Mouse (Mus musculus): ENCODE results near the gene Arhgap15.

Gene Arhgap15

GRCm38 (mm10) chr2:43939196-43939595 lies 190.6 kb downstream of the Arhgap15 start:
- DNase-seq, result no peak

- DNase-seq, result no peak
Observed at GRCm38 (mm10) chr2:43945679-43946078, 197.1 kb downstream of the Arhgap15 start.

GRCm38 (mm10) chr2:43949775-43950492 lies 201.3 kb downstream of the Arhgap15 start:
- DNase-seq, result peak; percentile 10

GRCm38 (mm10) chr2:43950741-43951140 lies 202.1 kb downstream of the Arhgap15 start:
- no peak for DNase-seq

GRCm38 (mm10) chr2:43959189-43959588 lies 210.6 kb downstream of the Arhgap15 start:
- no peak for DNase-seq

GRCm38 (mm10) chr2:43962466-43962865 lies 213.8 kb downstream of the Arhgap15 start:
- DNase-seq, result no peak

- DNase-seq, result no peak
Observed at GRCm38 (mm10) chr2:43968581-43968980, 220.0 kb downstream of the Arhgap15 start.

GRCm38 (mm10) chr2:43977732-43978131 lies 229.1 kb downstream of the Arhgap15 start:
- no peak for DNase-seq

GRCm38 (mm10) chr2:43978177-43979013 lies 229.8 kb downstream of the Arhgap15 start:
- no peak for DNase-seq

- DNase-seq, result no peak
Observed at GRCm38 (mm10) chr2:43986066-43986465, 237.4 kb downstream of the Arhgap15 start.

- DNase-seq, result peak; percentile 8
Observed at GRCm38 (mm10) chr2:43987919-43988318, 239.3 kb downstream of the Arhgap15 start.

- DNase-seq, result peak; percentile 99
Observed at GRCm38 (mm10) chr2:43989850-43990249, 241.2 kb downstream of the Arhgap15 start.

- no peak for DNase-seq
Observed at GRCm38 (mm10) chr2:43992510-43992909, 243.9 kb downstream of the Arhgap15 start.

GRCm38 (mm10) chr2:44002454-44002853 lies 253.8 kb downstream of the Arhgap15 start:
- no peak for DNase-seq

GRCm38 (mm10) chr2:44010249-44010648 lies 261.6 kb downstream of the Arhgap15 start:
- no peak for DNase-seq

GRCm38 (mm10) chr2:44013388-44013787 lies 264.8 kb downstream of the Arhgap15 start:
- DNase-seq, result no peak

- DNase-seq, result peak; percentile 61
Observed at GRCm38 (mm10) chr2:44016720-44017119, 268.1 kb downstream of the Arhgap15 start.

GRCm38 (mm10) chr2:44017405-44018026 lies 268.9 kb downstream of the Arhgap15 start:
- peak; percentile 87 for DNase-seq

- DNase-seq, result peak; percentile 17
Observed at GRCm38 (mm10) chr2:44018033-44018432, 269.4 kb downstream of the Arhgap15 start.

- DNase-seq, result no peak
Observed at GRCm38 (mm10) chr2:44024704-44025103, 276.1 kb downstream of the Arhgap15 start.

- no peak for DNase-seq
Observed at GRCm38 (mm10) chr2:44029035-44029715, 280.6 kb downstream of the Arhgap15 start.

GRCm38 (mm10) chr2:44029865-44030264 lies 281.2 kb downstream of the Arhgap15 start:
- DNase-seq, result no peak

Data from cerebellum, adult 9-10 months (tissue).